Mouse (Mus musculus) ES-Bruce4 (cell line): ENCODE measurements at regions not wholly inside any gene's neighbourhood (a gene's known extent, or its start where the extent isn't known, plus 50 kb on each side); places are given as distances from the start of the nearest gene placed in this dataset.

Experiments used
- H3K27ac ChIP-seq: 2 replicates; pipeline ENCODE4 v1.5.1; 2012; ENCODE audit warnings: low read length, inconsistent platforms; ENCODE audit not compliant: insufficient read depth
- H3K27me3 ChIP-seq: 2 replicates; pipeline ENCODE4 v1.6.1; 2012; ENCODE audit warnings: mild to moderate bottlenecking, low read length, inconsistent platforms; ENCODE audit not compliant: control insufficient read depth, poor library complexity, insufficient read depth, severe bottlenecking
- H3K36me3 ChIP-seq: 2 replicates; pipeline ENCODE4 v1.6.1; 2012; ENCODE audit warnings: inconsistent platforms, mild to moderate bottlenecking, low read length, moderate library complexity; ENCODE audit not compliant: control insufficient read depth, poor library complexity, insufficient read depth, severe bottlenecking
- H3K4me1 ChIP-seq: one replicate; pipeline ENCODE4 v1.8.1; 2011; ENCODE audit warnings: low read length; ENCODE audit not compliant: control insufficient read depth, insufficient read depth
- H3K4me3 ChIP-seq: 2 replicates; pipeline ENCODE4 v1.5.1; 2011; ENCODE audit warnings: low read depth, mild to moderate bottlenecking, low read length
- H3K9ac ChIP-seq: 2 replicates; pipeline ENCODE4 v1.6.1; 2012; ENCODE audit warnings: low read depth, mild to moderate bottlenecking, inconsistent platforms; ENCODE audit not compliant: poor library complexity, severe bottlenecking
- H3K9me3 ChIP-seq: replicated peaks from 2 replicates; pipeline ENCODE4 v1.6.1; 2012; ENCODE audit warnings: mild to moderate bottlenecking, low read length, inconsistent platforms; ENCODE audit not compliant: control insufficient read depth, poor library complexity, insufficient read depth, severe bottlenecking
- CTCF ChIP-seq: IDR thresholded peaks from one replicate; pipeline ENCODE4 v1.8.1; 2011; ENCODE audit warnings: low read depth, low read length
- EP300 ChIP-seq: IDR thresholded peaks from 2 replicates; pipeline ENCODE4 v1.6.1; 2011; ENCODE audit warnings: low read depth, low read length; ENCODE audit not compliant: insufficient read depth
- POLR2A ChIP-seq: IDR thresholded peaks from one replicate; pipeline ENCODE4 v1.8.1; 2011; ENCODE audit warnings: low read length; ENCODE audit not compliant: insufficient read depth

DNA sequence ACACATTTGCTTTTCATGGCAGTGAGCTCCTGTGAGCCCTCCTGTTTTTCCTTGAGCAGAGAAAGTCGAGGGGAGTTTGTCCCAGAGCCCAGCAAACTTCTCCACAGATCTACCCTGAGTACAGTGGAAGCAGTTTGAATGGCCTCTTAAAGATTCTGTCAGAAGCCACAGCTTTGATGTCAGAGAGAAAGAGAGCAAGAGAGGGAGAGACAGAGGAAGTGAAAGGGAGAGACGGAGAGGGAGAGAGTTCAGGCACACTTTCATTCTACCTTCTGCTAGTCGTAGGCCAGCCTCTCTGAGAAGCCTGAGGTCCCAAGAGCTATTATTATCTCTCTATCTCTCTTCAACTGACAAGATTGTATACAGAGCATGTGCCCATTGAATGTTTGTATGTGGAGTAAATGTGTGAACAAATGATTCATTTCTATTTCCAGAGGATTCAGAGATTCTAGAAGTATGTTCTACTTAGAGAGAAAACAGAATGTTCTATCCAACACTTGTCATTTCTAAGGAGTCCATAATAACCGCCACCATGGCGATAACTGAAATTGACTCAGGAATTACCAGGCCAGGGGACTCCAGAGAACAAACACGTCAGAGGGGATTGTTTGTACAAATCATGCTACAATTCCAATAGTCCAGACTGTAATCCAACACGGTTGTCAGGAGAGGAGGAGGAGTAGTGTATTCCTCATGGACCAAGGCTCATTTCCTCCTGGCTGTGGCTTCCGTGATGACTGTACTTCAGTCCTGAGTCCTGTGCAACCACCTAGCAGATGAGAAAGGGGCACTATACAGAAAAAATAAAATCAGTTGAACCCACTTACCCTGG lies 183.6 kb upstream of the Sesn3 start:
- Histone ChIP-seq H3K27me3 (no peaks in the 10 kb centered on the region), H3K36me3 (no peaks in the 10 kb centered on the region), H3K27ac (no peak overlapping the region), H3K4me1 (no peaks in the 10 kb centered on the region), H3K9ac (no peak overlapping the region), H3K4me3 (no peak overlapping the region), H3K9me3 (no peaks in the 10 kb centered on the region)
- no peak for TF ChIP-seq POLR2A
- no peak for TF ChIP-seq EP300
- TF ChIP-seq CTCF, result no peak

DNA sequence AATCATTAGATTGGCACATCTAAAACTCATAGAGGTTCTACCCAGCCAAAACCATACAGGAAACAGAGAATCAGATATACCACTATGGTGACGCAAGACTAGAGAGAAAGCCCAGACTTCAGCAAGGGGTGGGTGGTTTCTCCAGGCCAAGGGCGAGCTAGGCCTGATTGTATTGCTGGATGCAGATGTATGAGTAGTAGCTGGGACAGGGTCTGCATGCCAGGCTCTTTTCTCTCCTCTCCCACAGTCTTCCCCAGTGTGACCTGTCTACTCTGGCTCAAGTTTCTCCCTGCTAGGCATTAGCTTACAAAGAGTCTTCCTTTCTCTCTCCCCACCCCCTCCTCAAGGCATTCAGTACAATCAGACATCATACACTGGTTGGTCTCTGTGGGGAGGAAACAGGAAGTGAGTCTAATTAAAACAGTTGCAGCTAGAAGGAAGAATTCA lies 181.8 kb upstream of the Sesn3 start:
- peak overlapping the region; percentile 11; the same call in 1 of the 2 replicates for H3K27ac ChIP-seq
- H3K4me1 ChIP-seq, result no peaks in the 10 kb centered on the region
- no peaks in the 10 kb centered on the region for H3K36me3 ChIP-seq
- no peaks in the 10 kb centered on the region for H3K27me3 ChIP-seq
- TF ChIP-seq POLR2A (no peak), EP300 (no peak), CTCF (no peak)
- H3K9ac ChIP-seq, result no peak overlapping the region
- no peaks in the 10 kb centered on the region for H3K9me3 ChIP-seq
- no peak overlapping the region for H3K4me3 ChIP-seq

DNA sequence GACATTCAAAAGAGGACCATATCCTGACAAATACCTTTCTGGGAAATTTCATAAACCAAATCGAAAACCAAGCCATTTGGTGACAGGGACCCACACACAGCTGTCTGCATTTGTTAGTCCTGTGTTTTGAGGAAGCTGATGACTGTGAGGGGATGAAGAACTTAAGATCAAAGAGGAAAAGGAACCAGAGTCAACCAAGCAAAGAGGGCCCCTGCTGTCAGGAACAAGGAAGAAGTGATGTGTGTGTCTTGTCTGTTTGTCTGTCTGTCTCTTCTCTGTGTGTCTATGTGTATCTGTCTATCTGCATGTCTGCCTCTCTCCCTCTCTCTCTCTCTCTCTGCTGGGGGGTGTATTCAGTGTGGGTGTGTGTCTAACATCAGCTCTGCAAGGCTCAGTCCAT lies 171.3 kb upstream of the Sesn3 start:
- Histone ChIP-seq H3K27ac (no peak overlapping the region), H3K36me3 (no peaks in the 10 kb centered on the region), H3K27me3 (no peaks in the 10 kb centered on the region), H3K9me3 (peaks cover 5% of the 10 kb centered on the region), H3K4me3 (no peak overlapping the region), H3K4me1 (no peaks in the 10 kb centered on the region), H3K9ac (no peak overlapping the region)
- TF ChIP-seq CTCF (no peak), EP300 (no peak), POLR2A (no peak)

DNA sequence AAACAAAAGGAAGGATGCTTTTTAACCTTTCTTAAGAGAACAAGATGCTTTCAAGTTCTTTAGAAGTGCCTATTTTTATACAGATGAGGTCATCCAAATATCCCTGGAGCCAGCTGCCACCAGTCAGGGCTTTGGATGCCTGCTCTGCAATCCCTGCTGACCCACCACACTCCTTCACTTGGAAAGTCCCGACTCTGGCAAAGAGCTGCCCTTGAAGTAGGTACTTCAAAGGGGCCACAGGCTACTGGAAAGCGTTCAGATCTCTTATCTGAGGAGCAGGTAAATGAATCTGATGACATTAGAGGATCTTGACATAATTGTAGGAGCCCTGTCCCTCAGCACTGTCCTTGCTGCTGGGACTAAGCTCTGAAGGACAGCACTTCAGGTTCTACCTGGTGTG lies 169.9 kb upstream of the Sesn3 start:
- no peaks in the 10 kb centered on the region for H3K27me3 ChIP-seq
- TF ChIP-seq EP300 (no peak), POLR2A (no peak), CTCF (no peak)
- no peak overlapping the region for H3K9ac ChIP-seq
- H3K36me3 ChIP-seq, result no peaks in the 10 kb centered on the region
- no peak overlapping the region for H3K27ac ChIP-seq
- H3K4me1 ChIP-seq, result no peaks in the 10 kb centered on the region
- H3K9me3 ChIP-seq, result peaks cover 5% of the 10 kb centered on the region
- H3K4me3 ChIP-seq, result no peak overlapping the region

DNA sequence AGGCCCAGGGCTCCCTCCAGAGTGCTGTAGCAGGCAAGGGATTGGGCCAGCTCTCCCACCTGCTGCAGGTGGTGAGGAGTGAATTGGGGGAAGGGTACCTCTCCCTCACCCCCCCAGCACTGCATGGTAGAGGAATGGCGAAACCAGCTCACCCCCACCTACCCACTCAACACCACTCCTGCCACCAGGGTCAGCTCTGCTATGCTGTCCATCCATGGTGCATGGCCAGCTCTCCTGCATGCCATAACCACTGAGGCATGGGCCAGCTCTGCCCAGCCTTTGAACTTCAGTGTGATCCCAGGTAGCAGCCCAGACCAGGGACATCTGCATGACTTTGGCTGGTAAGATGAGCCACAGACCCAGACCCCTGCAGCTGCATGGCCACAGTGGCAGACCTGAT lies 168.5 kb upstream of the Sesn3 start:
- no peak overlapping the region for H3K27ac ChIP-seq
- H3K36me3 ChIP-seq, result no peaks in the 10 kb centered on the region
- H3K4me3 ChIP-seq, result no peak overlapping the region
- H3K9me3 ChIP-seq, result peaks cover 5% of the 10 kb centered on the region
- H3K9ac ChIP-seq, result no peak overlapping the region
- no peaks in the 10 kb centered on the region for H3K4me1 ChIP-seq
- TF ChIP-seq CTCF (no peak), POLR2A (no peak), EP300 (no peak)
- no peaks in the 10 kb centered on the region for H3K27me3 ChIP-seq

DNA sequence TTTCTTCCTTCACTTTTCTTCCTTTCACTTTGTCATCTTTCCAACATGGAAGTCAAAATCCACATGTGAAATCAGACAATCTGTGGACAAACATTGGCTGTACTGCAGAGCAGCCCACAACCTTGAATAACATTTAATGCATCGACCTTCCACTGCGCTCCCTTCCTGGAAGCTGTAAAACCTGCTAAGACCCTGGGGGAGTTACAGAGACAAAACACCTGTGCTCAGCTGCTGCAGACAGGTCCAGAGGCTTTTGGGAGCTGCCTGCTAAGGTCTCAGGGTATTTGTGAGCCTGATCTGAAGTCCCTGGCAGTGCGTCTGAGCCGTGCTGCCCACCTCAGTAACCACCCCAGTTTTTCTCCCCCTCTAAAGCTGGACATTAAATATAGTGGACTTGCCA lies 166.1 kb upstream of the Sesn3 start:
- Histone ChIP-seq H3K9ac (no peak overlapping the region), H3K4me3 (no peak overlapping the region), H3K9me3 (no peaks in the 10 kb centered on the region), H3K27ac (no peak overlapping the region), H3K4me1 (no peaks in the 10 kb centered on the region), H3K27me3 (no peaks in the 10 kb centered on the region), H3K36me3 (no peaks in the 10 kb centered on the region)
- TF ChIP-seq CTCF (no peak), POLR2A (no peak), EP300 (no peak)
